Mouse (Mus musculus) cerebellum, postnatal 25 days (tissue): ENCODE results near the gene Clta.
"Not testable (repeated sequence)": the region's sequence is repeated elsewhere in the genome, so short reads cannot be mapped to it uniquely, and the experiment has no call there.

Experiments
- DNase-seq, 2 experiments: peaks; one replicate each; pipeline ENCODE4 v3.0.0; 2021; ENCODE audit warnings: mixed read lengths in 2 of 2

Gene Clta

GRCm38 (mm10) chr4:44025570-44025969 is 21.3 kb downstream of the Clta start:
- DNase-seq, result no peak

GRCm38 (mm10) chr4:44028303-44029135 is 24.3 kb downstream of the Clta start:
- peak; percentile 25 to 46 for DNase-seq

GRCm38 (mm10) chr4:44029661-44030066 is 25.4 kb downstream of the Clta start:
- peak; percentile 57 to 67 for DNase-seq

- DNase-seq, result peak; percentile 60 to 70
These were observed 27.3 kb downstream of the Clta start for GRCm38 (mm10) chr4:44031521-44031920.

GRCm38 (mm10) chr4:44036455-44036854 is 32.2 kb downstream of the Clta start:
- DNase-seq, result no peak

- no peak for DNase-seq
These were observed 36.5 kb downstream of the Clta start for GRCm38 (mm10) chr4:44040802-44041201.

- DNase-seq, result no peak
These were observed 38.2 kb downstream of the Clta start for GRCm38 (mm10) chr4:44042429-44042828.

- not testable (repeated sequence) for DNase-seq
These were observed 38.9 kb downstream of the Clta start for GRCm38 (mm10) chr4:44043182-44043581.

- DNase-seq, result no peak
These were observed 40.6 kb downstream of the Clta start for GRCm38 (mm10) chr4:44044685-44045356.

- DNase-seq, result no peak
These were observed 41.8 kb downstream of the Clta start for GRCm38 (mm10) chr4:44046066-44046465.

- no peak for DNase-seq
These were observed 45.6 kb downstream of the Clta start for GRCm38 (mm10) chr4:44049812-44050211.

- no peak for DNase-seq
These were observed 55.4 kb downstream of the Clta start for GRCm38 (mm10) chr4:44059674-44060073.

GRCm38 (mm10) chr4:44062062-44062461 is 57.8 kb downstream of the Clta start:
- no peak for DNase-seq

GRCm38 (mm10) chr4:44062816-44063215 is 58.6 kb downstream of the Clta start:
- DNase-seq, result no peak

GRCm38 (mm10) chr4:44065355-44066025 is 61.2 kb downstream of the Clta start:
- DNase-seq, result peak; percentile 91 to 95

GRCm38 (mm10) chr4:44066891-44067290 is 62.6 kb downstream of the Clta start:
- no peak for DNase-seq

GRCm38 (mm10) chr4:44068736-44069135 is 64.5 kb downstream of the Clta start:
- DNase-seq, result no peak

- no peak for DNase-seq
These were observed 65.2 kb downstream of the Clta start for GRCm38 (mm10) chr4:44069411-44069810.

- no peak for DNase-seq
These were observed 66.4 kb downstream of the Clta start for GRCm38 (mm10) chr4:44070641-44071040.

- DNase-seq, result no peak
These were observed 67.5 kb downstream of the Clta start for GRCm38 (mm10) chr4:44071741-44072145.

GRCm38 (mm10) chr4:44072146-44072872 is 68.1 kb downstream of the Clta start:
- DNase-seq, result peak; percentile 91 to 95

GRCm38 (mm10) chr4:44072873-44073441 is 68.7 kb downstream of the Clta start:
- no peak for DNase-seq
